Mouse (Mus musculus) frontal cortex, postnatal 10 days (tissue): ENCODE data around the gene Olfr821.
"Not testable (repeated sequence)": the region's sequence is repeated elsewhere in the genome, so short reads cannot be mapped to it uniquely, and the experiment has no call there.

Source experiments
- DNase-seq, 2 experiments: peaks; one replicate each; pipeline ENCODE4 v3.0.0; 2022; ENCODE audit warnings: low spot score in 2 of 2, mixed read lengths in 1 of 2

Olfr821 gene

GRCm38 (mm10) chr10:130030048-130030447 is at the start of gene Olfr821:
TSS of gene Olfr821 (plus strand) at chr10:130030348.
- DNase-seq, result no peak

GRCm38 (mm10) chr10:129981867-129982266 is 48.3 kb upstream of the Olfr821 start:
- not testable (repeated sequence) for DNase-seq

GRCm38 (mm10) chr10:129984962-129985361 is 45.2 kb upstream of the Olfr821 start, which contains the start of gene Gm10310:
TSS of gene Gm10310 (minus strand) at chr10:129985062.
- DNase-seq, result not testable (repeated sequence)

- DNase-seq, result not testable (repeated sequence)
Measured at GRCm38 (mm10) chr10:130004104-130004503, 26.0 kb upstream of the Olfr821 start.

- DNase-seq, result not testable (repeated sequence)
Measured at GRCm38 (mm10) chr10:130005366-130005765, 24.8 kb upstream of the Olfr821 start.

- no peak for DNase-seq
Measured at GRCm38 (mm10) chr10:130012321-130012720, 17.8 kb upstream of the Olfr821 start, which contains the start of gene Olfr820. TSS of gene Olfr820 (plus strand) at chr10:130012621.

GRCm38 (mm10) chr10:130037096-130037495 is 6.9 kb downstream of the Olfr821 start:
- DNase-seq, result no peak

- no peak for DNase-seq
Measured at GRCm38 (mm10) chr10:130070910-130071309, 40.8 kb downstream of the Olfr821 start, which contains the start of gene Olfr822. TSS of gene Olfr822 (plus strand) at chr10:130071210.
